Mouse (Mus musculus) embryonic facial prominence, embryonic 10.5 days (tissue): ENCODE measurements at regions not wholly inside any gene's neighbourhood (a gene's known extent, or its start where the extent isn't known, plus 50 kb on each side); places are given as distances from the start of the nearest gene placed in this dataset.

Experiments used
- DNase-seq: peaks from one replicate; pipeline ENCODE4 v3.0.0-alpha.2; 2017; ENCODE audit warnings: low spot score
- H3K27ac ChIP-seq: fragments of 300-500 bp; sonication (generic); replicated peaks from 2 replicates; pipeline ENCODE4 v1.5.1; 2016; ENCODE audit warnings: mild to moderate bottlenecking
- H3K27me3 ChIP-seq: fragments of 300-500 bp; sonication (generic); replicated peaks from 2 replicates; pipeline ENCODE4 v1.6.1; 2016; ENCODE audit warnings: low read depth, mild to moderate bottlenecking; ENCODE audit not compliant: poor library complexity, severe bottlenecking
- H3K36me3 ChIP-seq: fragments of 300-500 bp; sonication (generic); replicated peaks from 2 replicates; pipeline ENCODE4 v1.6.1; 2016; ENCODE audit warnings: mild to moderate bottlenecking, moderate library complexity
- H3K4me1 ChIP-seq: fragments of 300-500 bp; sonication (generic); 2 replicates; pipeline ENCODE4 v1.6.1; 2016
- H3K4me3 ChIP-seq: fragments of 300-500 bp; sonication (generic); 2 replicates; pipeline ENCODE4 v1.5.1; 2016; ENCODE audit warnings: mild to moderate bottlenecking, moderate library complexity
- H3K9me3 ChIP-seq: fragments of 300-500 bp; sonication (generic); 2 replicates; pipeline ENCODE4 v1.6.1; 2016; ENCODE audit warnings: mild to moderate bottlenecking
- WGBS: fragments of 180-500 bp; shearing (Covaris S2); methylation state at CpG from one replicate; pipeline ENCODE4 v1.1.7; 2016; 5-methylcytosine and 5-hydroxymethylcytosine counted together

- H3K9me3 ChIP-seq, result no peaks in the 10 kb centered on the region
- H3K36me3 ChIP-seq, result no peaks in the 10 kb centered on the region
- no peak overlapping the region for H3K4me3 ChIP-seq
- H3K4me1 ChIP-seq, result no peaks in the 10 kb centered on the region
- 69% methylated on average over 2 of the region's 2 CpGs for WGBS
- DNase-seq, result no peak
- H3K27ac ChIP-seq, result no peak overlapping the region
- H3K27me3 ChIP-seq, result peaks cover 76% of the 10 kb centered on the region
These were observed 151.4 kb upstream of the Gm15294 start for GRCm38 (mm10) chrX:142026402-142026801.

- WGBS, result 72% methylated on average over 1 of the region's 1 CpGs
- no peak overlapping the region for H3K4me3 ChIP-seq
- peaks cover 78% of the 10 kb centered on the region for H3K27me3 ChIP-seq
These were observed 123.3 kb upstream of the Gm15294 start for GRCm38 (mm10) chrX:141998304-141998856.

More at GRCm38 (mm10) chrX:141998304-141998856, 123.3 kb upstream of the Gm15294 start:
- H3K36me3 ChIP-seq, result no peaks in the 10 kb centered on the region
- H3K27ac ChIP-seq, result no peak overlapping the region
- no peaks in the 10 kb centered on the region for H3K4me1 ChIP-seq
- DNase-seq, result no peak
- H3K9me3 ChIP-seq, result no peaks in the 10 kb centered on the region
